Mouse (Mus musculus): Measurements from ENCODE around the gene Kif5a.

Kif5a gene

DNA sequence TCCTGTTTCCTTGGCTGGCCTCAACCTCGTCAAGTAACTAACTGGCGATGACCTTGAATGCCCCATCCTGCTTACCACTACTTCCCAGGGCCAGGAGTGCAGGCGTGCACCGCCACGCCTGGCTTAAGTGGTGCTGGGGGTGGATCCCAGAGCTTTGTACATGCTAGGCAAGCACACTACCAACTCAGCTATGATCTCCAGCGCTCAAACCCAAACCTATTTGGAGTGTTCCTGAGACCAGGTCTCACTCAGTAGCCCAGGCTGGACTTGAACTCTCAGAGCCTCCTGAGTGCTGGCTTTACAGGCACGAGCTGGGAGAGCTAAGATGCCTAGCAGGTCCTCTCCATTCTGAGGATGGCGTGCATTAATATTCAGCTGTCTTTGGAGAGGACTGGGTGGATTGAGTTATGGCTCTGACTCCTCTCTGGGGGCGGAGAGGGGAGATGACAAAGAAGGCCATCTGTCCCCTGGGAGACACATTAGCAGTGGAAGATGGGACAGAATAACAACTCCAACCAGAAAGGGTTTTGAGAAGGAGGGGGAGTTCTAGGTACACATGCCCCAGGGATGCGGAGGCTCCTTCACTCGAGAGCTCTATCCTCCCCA, 65.5 kb downstream of the Kif5a start:
- TF ChIP-seq GATA4 (IDR thresholded peaks at IDR 0.05; ENCODE audit: insufficient replicate concordance, low read length) = no peak

DNA sequence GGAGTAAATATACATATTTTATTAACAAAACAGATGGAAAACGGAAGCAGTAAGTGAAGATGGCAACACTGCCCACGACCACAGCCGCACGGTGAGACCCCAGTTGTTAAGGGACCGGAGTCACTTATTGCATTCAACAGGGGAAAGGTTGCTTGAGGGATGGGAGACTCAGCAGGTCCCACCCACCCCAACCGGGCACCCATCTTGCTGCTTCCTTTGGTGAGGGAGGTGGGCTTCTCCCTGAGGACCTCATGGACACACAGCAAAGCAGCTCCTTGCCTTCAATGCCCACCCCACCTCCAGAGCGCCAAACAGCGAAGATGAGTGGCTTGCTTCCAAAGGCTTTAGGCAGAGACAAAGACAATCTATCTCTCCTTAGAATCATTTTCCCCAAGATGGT, 66.0 kb downstream of the Kif5a start:
- TF ChIP-seq GATA4 (IDR thresholded peaks at IDR 0.05; ENCODE audit: insufficient replicate concordance, low read length) = no peak

DNA sequence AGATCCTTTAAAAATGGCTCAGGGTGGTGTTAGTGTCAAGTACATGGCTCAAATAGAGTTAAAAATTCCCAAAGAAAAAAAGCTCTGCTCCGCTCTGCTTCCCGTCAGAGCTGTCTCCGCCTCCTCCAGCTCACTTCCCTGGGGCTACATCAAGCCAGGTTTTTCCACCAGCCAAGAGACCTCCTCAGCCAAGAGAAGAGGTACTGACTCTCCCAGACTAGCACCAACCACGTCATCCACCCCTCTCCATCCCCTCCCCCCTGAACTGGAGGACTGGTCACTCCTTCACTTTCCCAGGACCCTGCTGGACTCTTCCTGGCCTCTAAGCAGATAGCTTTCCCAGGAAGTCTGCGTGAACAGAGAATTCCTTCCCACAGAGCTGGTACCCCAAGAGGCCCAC, 66.8 kb downstream of the Kif5a start:
- no peak for TF ChIP-seq GATA4 (IDR thresholded peaks at IDR 0.05; ENCODE audit: insufficient replicate concordance, low read length)

DNA sequence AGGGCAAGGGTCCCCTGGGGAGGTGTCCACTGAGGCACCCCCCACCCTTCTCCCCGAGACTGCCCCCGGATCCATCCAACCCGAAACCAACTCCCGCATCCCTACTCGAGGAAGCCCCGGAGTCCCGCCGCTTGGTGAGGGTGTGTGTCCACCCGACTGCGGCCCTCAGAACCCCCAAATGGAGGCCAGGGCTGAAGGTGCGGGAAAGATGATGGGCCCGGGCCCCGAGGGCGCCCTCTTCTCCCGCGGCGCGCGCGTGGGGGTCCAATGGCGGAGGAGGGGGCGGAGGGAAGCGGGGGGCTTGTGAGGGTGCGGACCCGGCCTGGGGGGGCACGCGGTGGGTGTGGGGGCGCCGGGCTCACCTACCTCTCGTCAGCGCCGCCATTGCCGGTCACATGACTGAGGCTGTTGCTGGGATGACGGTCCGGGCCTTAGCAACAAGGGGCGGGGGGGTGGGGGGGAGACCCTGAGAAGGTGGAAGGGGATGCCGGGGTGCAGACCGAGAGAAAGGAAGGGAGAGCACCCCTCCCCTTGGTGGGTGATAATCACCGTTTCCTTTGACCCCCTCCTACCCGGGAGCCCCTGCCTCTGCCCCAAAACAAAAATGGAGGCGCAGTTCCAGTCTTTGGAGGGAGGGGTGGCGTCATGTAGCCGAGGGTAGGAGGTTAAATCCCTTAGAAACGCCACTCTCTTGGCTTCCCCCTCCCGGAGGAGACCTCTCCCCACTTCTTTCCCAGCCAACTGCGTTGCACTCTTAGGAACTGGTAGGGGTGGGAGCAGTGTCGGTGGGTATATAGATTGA, 67.6 kb downstream of the Kif5a start, which contains the start of gene Dtx3:
Dtx3 (minus strand) TSS at position 401 of the 802 bp plus-strand sequence.
- TF ChIP-seq GATA4 (IDR thresholded peaks at IDR 0.05; ENCODE audit: insufficient replicate concordance, low read length) = no peak

DNA sequence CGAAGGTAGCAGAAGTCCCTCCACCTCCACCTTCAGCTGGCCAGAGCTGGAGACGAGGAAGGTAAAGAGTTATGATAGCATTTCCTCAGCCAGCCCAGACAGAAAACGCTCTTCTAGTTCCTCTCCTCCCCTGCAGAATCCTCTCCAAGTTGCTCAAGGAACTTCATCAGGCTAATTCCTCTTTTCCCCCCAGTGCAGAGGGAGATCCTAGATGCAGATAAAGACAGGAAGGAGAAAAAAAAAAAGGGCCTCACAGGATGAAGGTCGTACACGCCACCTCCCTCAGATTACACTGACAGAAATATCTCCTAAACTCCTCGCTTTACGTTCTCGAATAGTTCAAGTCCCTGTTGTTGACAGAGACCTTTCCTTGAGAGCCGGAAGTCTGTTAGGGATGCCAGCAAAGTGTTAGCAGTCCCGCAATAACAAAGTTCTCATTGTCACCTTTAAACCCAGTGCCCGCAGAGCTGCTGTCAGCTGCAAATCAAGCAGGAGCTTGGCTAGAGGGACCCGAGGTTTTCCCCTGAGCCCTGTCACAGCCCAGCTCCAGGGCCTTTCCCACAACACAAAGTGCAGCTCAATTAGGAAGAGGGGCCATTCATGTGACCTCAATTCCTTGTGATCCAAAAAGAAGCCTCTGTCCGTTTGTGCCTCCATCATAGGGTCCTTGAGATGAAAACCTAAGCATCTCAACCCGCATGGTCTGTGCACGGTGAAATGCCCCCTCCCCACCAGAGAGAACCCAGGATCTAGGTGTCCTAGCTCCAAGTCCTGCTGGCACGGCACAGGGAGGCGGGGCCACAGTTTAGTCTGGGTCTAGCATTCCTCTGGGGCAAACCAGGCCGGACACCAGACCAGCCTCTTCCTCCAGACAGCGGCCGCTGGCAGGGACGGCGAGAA, 68.5 kb downstream of the Kif5a start:
- no peak for TF ChIP-seq GATA4 (IDR thresholded peaks at IDR 0.05; ENCODE audit: insufficient replicate concordance, low read length)

DNA sequence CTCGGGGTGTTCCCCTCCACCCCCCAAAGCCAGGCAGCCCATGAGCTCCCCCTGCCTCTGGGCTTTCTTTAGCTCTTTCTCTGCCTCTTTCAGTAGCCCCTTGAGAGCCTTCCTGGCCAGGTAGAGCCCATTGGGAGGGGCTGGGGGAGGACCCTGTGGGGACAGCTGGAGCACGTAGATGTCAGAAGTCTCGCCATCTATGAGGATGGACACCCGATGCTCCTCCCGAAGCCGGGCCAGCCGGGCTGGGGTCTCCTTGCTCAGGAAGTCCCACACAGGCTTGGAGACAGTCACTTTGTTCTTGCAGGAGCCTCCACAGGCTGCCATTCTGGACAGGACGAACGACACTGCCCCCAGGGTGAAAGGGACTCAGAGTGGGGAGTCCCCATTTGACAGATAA, 70.1 kb downstream of the Kif5a start:
- TF ChIP-seq GATA4 (IDR thresholded peaks at IDR 0.05; ENCODE audit: insufficient replicate concordance, low read length) = no peak

DNA sequence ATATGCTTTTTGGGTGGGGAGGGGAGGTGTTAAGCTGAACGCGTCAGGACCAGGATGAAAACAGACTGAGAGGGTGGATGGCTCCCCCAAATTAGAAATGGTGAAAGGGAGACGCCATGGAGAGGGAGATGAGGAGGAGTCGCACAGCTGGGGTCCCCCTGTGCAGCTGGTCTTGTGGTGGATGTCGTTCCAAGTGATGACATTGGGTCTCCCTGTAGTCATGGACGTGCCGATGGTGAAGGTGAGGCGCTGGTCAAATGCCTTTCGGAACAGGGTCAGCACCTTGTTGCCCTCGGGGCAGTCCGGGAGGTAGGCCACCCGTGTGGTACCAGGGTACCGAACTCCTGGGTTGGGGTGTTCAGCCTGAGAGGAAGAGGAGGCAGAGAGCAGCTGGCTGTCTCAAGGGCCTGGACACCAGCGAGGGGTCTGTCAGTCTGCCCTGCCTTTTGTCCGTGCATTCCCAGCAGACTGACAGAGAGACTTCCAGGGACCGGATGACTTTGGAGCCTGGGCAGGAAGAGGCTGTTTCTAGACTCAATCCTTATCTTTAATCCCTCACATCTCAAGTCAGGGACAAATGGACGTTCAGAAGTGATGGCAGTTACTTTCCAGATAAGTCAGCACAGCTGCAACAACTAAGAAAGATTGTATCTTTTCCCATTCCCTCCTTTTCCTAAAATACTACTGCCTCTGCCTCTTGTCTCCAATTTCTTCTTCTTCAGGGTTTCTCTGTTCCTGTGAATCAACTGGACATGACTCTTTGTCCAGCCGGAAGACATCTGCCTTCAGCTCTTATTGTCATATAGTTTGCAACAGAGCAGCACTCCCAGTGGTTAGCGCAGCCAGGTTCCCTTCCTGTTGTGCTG, 71.7 kb downstream of the Kif5a start:
- 0 out of 2 replicates have a peak, but pooled peaks have one; percentile 33 for TF ChIP-seq GATA4 (IDR thresholded peaks at IDR 0.05; ENCODE audit: insufficient replicate concordance, low read length)

DNA sequence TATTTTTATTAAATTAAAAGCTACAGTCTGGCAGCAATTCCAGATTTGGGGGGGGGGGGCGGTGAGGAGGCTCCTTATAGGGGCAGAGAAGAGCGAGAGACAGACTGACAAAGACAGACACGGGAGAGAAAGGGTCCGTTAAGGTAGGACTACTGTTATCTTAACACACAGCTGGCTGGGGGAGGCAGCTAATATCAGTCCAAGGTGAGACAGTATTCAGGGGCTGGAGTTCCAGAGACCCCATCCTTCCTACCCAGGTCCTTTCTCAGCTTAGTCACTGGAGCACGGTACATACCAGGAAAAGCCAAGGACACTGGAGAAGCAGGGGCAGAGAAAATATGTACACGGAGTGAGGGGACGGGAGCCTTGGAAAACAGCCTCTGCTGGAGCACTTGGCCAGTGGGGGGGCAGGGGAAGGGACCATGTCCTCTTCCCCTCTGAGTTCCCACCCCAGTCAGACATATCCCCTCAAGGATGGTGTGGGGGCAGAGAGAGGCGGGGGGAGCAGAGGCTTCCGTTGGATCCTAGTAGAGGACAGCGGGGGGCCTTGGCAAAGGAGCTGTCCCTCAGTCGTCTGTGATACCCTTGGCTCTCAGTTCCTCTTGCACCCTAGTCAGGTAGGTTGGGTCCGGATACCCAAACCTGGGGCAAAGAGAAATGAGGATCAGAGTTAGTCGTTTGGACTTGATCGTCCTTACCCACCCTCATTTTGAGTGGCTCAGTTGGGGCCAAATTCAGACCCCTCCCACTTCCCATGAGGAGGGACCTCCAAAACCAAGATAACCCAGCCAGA, 72.6 kb downstream of the Kif5a start:
- no peak for TF ChIP-seq GATA4 (IDR thresholded peaks at IDR 0.05; ENCODE audit: insufficient replicate concordance, low read length)

DNA sequence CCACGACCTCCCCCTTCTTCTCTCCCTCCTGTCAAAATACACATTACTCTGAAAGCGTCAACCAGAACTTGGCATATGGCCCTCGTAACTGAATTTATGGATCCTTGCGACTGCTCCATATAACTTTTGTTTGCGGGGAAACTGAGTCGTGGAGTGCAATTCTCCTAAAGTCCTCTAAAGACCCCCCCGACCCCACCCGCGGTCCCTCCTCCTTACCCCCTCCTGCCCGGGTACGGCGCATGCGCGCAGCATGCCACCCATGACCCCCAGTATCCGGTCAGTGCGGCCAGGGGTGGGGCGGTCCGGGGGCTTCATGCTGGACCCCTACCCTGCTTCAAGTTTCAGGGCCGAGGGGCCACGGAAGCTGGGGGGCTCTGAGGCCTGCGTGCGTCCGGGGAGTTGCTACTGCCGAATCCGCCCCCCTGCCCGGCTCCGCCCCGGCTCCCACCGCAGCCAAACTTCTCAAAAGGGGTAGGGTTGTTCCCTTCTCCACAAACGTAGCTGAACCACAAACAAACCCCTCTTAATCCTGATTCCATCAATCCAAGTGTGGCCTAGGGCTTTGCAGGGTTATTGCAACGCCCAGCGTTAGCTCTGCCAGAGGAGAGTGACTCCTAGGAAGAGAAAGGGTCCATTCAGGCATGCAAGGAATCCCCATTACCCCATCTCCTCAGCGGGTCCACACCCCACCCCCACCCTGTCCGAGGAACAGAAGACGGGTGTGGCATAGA, 73.3 kb downstream of the Kif5a start, which contains the start of gene Arhgef25:
Arhgef25 (minus strand) TSS at position 433 of the 731 bp plus-strand sequence.
- TF ChIP-seq GATA4 (IDR thresholded peaks at IDR 0.05; ENCODE audit: insufficient replicate concordance, low read length) = no peak

DNA sequence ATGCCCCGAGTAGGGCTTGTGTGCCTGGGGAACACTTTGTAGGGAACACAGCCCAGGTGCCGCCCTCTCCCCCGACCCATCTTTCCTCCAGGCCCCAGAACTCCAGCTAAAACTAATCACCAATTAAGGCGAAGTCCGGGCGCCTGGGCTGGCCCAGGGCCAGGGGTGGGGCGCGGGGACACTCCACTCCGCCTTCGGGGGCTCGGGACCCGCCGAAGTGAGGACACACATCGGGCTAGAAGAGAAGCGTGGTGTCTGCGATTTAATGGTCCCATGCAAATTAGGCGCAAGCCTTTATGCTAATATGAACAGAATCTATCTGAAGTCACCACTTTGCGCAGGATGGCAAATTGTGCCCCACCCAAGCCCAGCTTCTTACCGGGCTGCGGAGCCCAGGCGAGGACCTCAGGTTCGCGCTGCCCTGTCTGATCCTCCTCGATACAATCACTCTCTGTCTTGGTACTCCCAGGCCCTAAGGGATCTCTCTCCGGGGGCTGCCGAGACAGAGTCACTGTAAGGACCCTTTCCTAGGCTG, 74.0 kb downstream of the Kif5a start:
- no peak for TF ChIP-seq GATA4 (IDR thresholded peaks at IDR 0.05; ENCODE audit: insufficient replicate concordance, low read length)

DNA sequence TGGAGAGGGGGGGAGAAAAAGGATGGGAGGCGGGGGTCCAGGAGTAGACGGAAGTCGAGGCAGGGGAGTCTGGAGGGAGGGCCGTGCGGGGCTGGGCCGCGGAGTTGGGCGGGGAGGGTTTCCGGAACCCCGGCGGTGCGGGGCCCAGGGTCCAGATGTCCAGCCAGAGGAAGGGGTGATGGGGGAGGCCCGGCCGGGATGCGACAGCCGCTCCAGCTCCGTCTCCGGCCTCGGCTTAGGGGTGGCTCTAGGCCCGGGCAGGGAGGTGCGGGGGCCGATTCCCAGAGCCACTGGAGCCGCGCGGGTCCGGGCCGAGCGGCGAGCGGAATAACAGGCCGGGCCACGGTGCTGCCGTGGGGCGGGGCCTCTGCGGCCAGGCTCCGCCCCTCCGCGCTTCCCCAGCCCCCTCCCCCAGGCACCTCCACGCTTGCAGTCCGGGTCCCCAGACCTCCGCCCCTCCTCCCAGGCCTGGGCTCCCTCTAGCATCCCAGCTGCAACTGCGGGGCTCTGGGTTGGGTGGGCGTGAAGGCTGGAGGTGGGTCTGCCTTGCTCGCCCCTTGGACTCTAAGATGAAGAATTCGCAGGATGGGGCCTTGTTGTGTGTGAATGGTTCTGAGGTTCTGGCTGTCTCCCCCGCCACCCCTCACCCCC, 74.6 kb downstream of the Kif5a start:
- TF ChIP-seq GATA4 (IDR thresholded peaks at IDR 0.05; ENCODE audit: insufficient replicate concordance, low read length) = no peak

DNA sequence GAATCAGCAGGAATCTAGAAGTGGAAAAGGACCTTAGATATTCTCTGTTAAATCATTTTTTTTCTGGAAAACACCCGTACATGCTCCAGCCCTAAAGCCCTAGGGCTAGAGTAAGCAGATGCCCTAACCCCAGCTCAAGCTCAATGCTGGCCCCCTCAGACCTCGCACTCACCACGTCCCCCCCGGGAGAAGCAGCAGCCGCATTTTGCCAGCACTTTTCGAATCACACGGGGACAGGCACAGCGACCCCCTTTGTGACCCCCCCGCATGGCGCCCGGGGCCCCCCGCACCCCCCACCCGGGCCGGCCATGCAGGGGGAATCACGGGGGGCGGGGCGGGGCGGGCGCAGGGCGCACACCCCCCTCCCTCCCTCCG, 75.1 kb downstream of the Kif5a start:
- TF ChIP-seq GATA4 (IDR thresholded peaks at IDR 0.05; ENCODE audit: insufficient replicate concordance, low read length) = no peak

Measured in liver, adult (tissue).